ENCODE assay signal across 10 mouse cellular contexts in the genomic region with DNA sequence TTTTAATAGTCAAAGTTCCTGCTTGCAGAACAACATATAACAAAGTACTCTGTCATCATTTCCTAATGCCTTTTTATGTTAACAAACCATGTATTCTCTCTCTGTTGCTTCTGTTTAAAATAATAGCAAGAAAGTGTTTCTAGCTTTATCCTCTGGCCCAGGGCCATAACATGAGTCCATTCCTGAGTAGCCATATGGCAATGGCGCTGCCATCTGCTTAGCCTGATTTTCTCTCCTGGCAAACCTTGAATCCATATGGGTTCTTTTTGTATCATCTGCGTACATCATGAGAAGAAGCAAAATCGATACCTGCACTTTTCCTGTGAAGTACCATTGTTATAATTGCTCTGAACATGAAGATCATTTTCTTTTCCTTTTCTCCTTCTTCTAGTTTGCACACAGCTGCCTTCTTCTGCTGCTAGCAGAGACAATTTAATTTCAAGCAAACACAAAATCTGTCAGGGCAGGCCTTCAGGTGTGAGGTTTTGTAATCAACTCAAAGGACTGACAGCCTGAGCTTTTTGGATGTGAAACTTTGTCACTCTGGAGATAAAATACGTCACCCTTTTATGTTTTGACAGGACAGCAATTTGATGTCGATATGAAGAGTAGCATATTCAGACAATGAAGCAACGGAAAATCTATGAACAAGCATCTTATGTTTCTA.
DNase-seq lines count a peak whose midpoint lies in the region.
"Had no signal": no experiment of that assay in that cellular context is flagged by ENCODE, and none has a peak within 500 bp of the region (broad histone marks: within the 10 kb centered on the region; RNA-seq: fewer than 3 reads in every experiment).

No protein-coding gene starts in this region.

- DNase-seq in cerebellum, adult 11 months, result peak; percentile 93
- peak; percentile 95 for DNase-seq in cerebellum, adult 9-11 months
- DNase-seq in layer of hippocampus, adult 9-10 months (ENCODE audit: low spot score), result peak; percentile 77
- peak; percentile 1 for DNase-seq in retina, postnatal 1 day
- DNase-seq in urinary bladder, adult 2 months (ENCODE audit: low spot score), result no peak
- no peak for DNase-seq in adrenal gland, postnatal 25 days
- DNase-seq in thymus, postnatal 25 days, result no peak
- DNase-seq: adrenal gland, adult 2 months; heart, postnatal 36 days; lung, adult 18-20 months had no signal

Comparison
In these comparisons a context has a peak if more than half of its experiments do, and no peak if none do; other contexts are left out.
1. DNase-seq: peak in cerebellum, adult 11 months (single experiment), cerebellum, adult 9-11 months (single experiment), layer of hippocampus, adult 9-10 months (single experiment) and retina, postnatal 1 day (single experiment); none in urinary bladder, adult 2 months (single experiment), adrenal gland, postnatal 25 days (single experiment) and thymus, postnatal 25 days (single experiment).